Mouse (Mus musculus): ENCODE measurements at regions not wholly inside any gene's neighbourhood (a gene's known extent, or its start where the extent isn't known, plus 50 kb on each side); places are given as distances from the start of the nearest gene placed in this dataset.

DNA sequence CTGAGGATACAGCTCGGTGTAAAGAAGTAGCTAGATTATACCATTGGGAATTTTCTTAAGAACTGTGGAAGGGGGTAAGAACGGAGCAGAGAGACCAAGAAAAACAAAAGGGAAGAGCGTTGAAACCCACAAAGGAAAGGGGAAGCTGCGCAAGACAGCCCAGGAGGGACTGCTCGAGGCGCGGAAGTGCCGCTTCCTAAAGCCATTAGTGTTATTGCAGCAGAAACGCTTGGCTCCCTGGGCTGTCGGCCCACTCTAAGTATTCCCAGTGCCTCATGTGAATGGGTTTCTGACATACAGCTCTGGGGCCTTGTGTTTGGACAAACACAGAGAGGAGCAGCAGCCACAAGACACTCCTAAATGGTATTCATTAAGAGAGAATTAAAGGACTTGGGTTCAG lies 131.6 kb downstream of the Ets2 start:
- TF ChIP-seq CTCF (IDR thresholded peaks at IDR 0.05; ENCODE audit: control insufficient read depth, insufficient read depth, low read length), result no peak
- TF ChIP-seq POLR2A (IDR thresholded peaks at IDR 0.05; ENCODE audit: borderline replicate concordance, control insufficient read depth, low read depth, low read length), result no peak

Measured in bone marrow, adult 2 months (tissue).